Mouse (Mus musculus) layer of hippocampus, adult 11-12 months (tissue): ENCODE measurements at regions not wholly inside any gene's neighbourhood (a gene's known extent, or its start where the extent isn't known, plus 50 kb on each side); places are given as distances from the start of the nearest gene placed in this dataset.

Experiments
- DNase-seq: peaks from one replicate; pipeline ENCODE4 v3.0.0; 2022; ENCODE audit warnings: low spot score

GRCm38 (mm10) chr1:108649588-108650378, 1060.0 kb downstream of the Serpinb8 start:
- peak; percentile 3 for DNase-seq

- DNase-seq, result no peak
Observed at GRCm38 (mm10) chr1:108671026-108671425, 1081.2 kb downstream of the Serpinb8 start.
